Mouse (Mus musculus): Measurements from ENCODE around the gene Fn3krp.

The Fn3krp gene

GRCm38 (mm10) chr11:121420830-121421552 lies at the start of gene Fn3krp:
Fn3krp (plus strand) TSS chr11:121421401.
- DNase-seq (ENCODE audit: low spot score in 2 of 2) = peak; percentile 98 to 99

GRCm38 (mm10) chr11:121373305-121373704 lies 47.9 kb upstream of the Fn3krp start:
- DNase-seq (ENCODE audit: low spot score in 2 of 2) = no peak

- DNase-seq (ENCODE audit: low spot score in 2 of 2) = no peak
These were observed 42.6 kb upstream of the Fn3krp start for GRCm38 (mm10) chr11:121378644-121379043.

- no peak for DNase-seq (ENCODE audit: low spot score in 2 of 2)
These were observed 40.9 kb upstream of the Fn3krp start for GRCm38 (mm10) chr11:121380294-121380693.

- peak; percentile 75 to 88 for DNase-seq (ENCODE audit: low spot score in 2 of 2)
These were observed 33.2 kb upstream of the Fn3krp start, which contains the start of gene Rab40b for GRCm38 (mm10) chr11:121387750-121388553. Rab40b (minus strand) TSS chr11:121388251.

GRCm38 (mm10) chr11:121388554-121388945 lies 32.7 kb upstream of the Fn3krp start:
- no peak for DNase-seq (ENCODE audit: low spot score in 2 of 2)

- no peak for DNase-seq (ENCODE audit: low spot score in 2 of 2)
These were observed 30.4 kb upstream of the Fn3krp start for GRCm38 (mm10) chr11:121390793-121391192.

GRCm38 (mm10) chr11:121392405-121392804 lies 28.8 kb upstream of the Fn3krp start:
- no peak for DNase-seq (ENCODE audit: low spot score in 2 of 2)

GRCm38 (mm10) chr11:121407366-121408155 lies 13.6 kb upstream of the Fn3krp start:
- DNase-seq (ENCODE audit: low spot score in 2 of 2) = no peak

GRCm38 (mm10) chr11:121414762-121415161 lies 6.4 kb upstream of the Fn3krp start:
- DNase-seq (ENCODE audit: low spot score in 2 of 2) = no peak

GRCm38 (mm10) chr11:121415351-121415750 lies 5.8 kb upstream of the Fn3krp start:
- no peak for DNase-seq (ENCODE audit: low spot score in 2 of 2)

- no peak for DNase-seq (ENCODE audit: low spot score in 2 of 2)
These were observed 3.2 kb upstream of the Fn3krp start for GRCm38 (mm10) chr11:121417971-121418370.

GRCm38 (mm10) chr11:121418932-121419331 lies 2.3 kb upstream of the Fn3krp start:
- no peak for DNase-seq (ENCODE audit: low spot score in 2 of 2)

- no peak for DNase-seq (ENCODE audit: low spot score in 2 of 2)
These were observed 822 bp upstream of the Fn3krp start for GRCm38 (mm10) chr11:121420379-121420778.

- no peak for DNase-seq (ENCODE audit: low spot score in 2 of 2)
These were observed 462 bp downstream of the Fn3krp start for GRCm38 (mm10) chr11:121421553-121422173.

GRCm38 (mm10) chr11:121433397-121433796 lies 12.2 kb downstream of the Fn3krp start:
- DNase-seq (ENCODE audit: low spot score in 2 of 2) = no peak

- peak; percentile 80 to 81 for DNase-seq (ENCODE audit: low spot score in 2 of 2)
These were observed 13.3 kb downstream of the Fn3krp start, which contains the start of gene Fn3k for GRCm38 (mm10) chr11:121434156-121435155. Fn3k (plus strand) TSS chr11:121434913.

GRCm38 (mm10) chr11:121437236-121437635 lies 16.0 kb downstream of the Fn3krp start:
- no peak for DNase-seq (ENCODE audit: low spot score in 2 of 2)

- no peak for DNase-seq (ENCODE audit: low spot score in 2 of 2)
These were observed 18.6 kb downstream of the Fn3krp start for GRCm38 (mm10) chr11:121439686-121440292.

GRCm38 (mm10) chr11:121441653-121442052 lies 20.5 kb downstream of the Fn3krp start:
- no peak for DNase-seq (ENCODE audit: low spot score in 2 of 2)

Data from urinary bladder, adult 18-20 months (tissue).